Mouse (Mus musculus): ENCODE measurements around the gene Ghrh. TPM values are rescaled to one million over a fixed set of nuclear protein-coding genes. Genes with fewer than 3 reads are reported as not detected.

Ghrh gene
- total and polyA plus RNA-seq, 3 experiments, result not detected

GRCm38 (mm10) chr2:157287542-157287941 is 59.8 kb downstream of the Ghrh start:
- peaks cover 77 to 96% of the 10 kb centered on the region in 2 experiments for H3K36me3 ChIP-seq (replicated peaks in 1 of 2; ENCODE audit: control insufficient read depth in 1 of 2, insufficient read depth in 1 of 2, low read length in 1 of 2)
- in situ Hi-C loops (cut with MboI; ENCODE audit: low pct_ligation_motif_present, low pct_unique_long_range_greater_than_20kb, low sequenced_read_pairs), result loop anchor here (10.0 kb wide), 1 partner anchor 163 kb away; no protein-coding TSS in a partner anchor
- dilution Hi-C loops (cut with MboI; ENCODE audit: extremely low pct_ligation_motif_present, extremely low pct_unique_long_range_greater_than_20kb, low sequenced_read_pairs), result no loop called here
- H3K4me1 ChIP-seq (ENCODE audit: control insufficient read depth in 1 of 2, insufficient read depth in 2 of 2), result peaks cover 0 to 20% of the 10 kb centered on the region in 2 experiments; a peak in 2 of 4 replicates
- H3K9ac ChIP-seq (ENCODE audit: insufficient read depth, low read depth), result no peak overlapping the region
- H3K9me3 ChIP-seq (replicated peaks; ENCODE audit: low read length), result no peaks in the 10 kb centered on the region
- TF ChIP-seq POLR2A (IDR thresholded peaks at IDR 0.05; ENCODE audit: low read depth, low read length) (no peak), CHD2 (IDR thresholded peaks at IDR 0.05; ENCODE audit: low read length) (no peak), IRF4 (IDR thresholded peaks at IDR 0.05; ENCODE audit: low read depth, low read length) (no peak), NRF1 (IDR thresholded peaks at IDR 0.05; ENCODE audit: low read depth, low read length) (no peak), SMC3 (IDR thresholded peaks at IDR 0.05; ENCODE audit: low read depth, low read length) (peak; percentile 23; the same call in 1 of the 2 replicates), RCOR1 (conservative IDR thresholded peaks at IDR 0.05; ENCODE audit: low read depth, low read length) (no peak), CTCF (conservative IDR thresholded peaks at IDR 0.05 in 1 of 2, IDR thresholded peaks at IDR 0.05 in 1 of 2; ENCODE audit: low read depth in 2 of 2, low read length in 2 of 2) (peak; percentile 35 to 63; a peak in 3 of 4 replicates)
- peaks cover 48% of the 10 kb centered on the region for H3K79me2 ChIP-seq (replicated peaks; ENCODE audit: control insufficient read depth, extremely low read depth, insufficient read depth, poor library complexity, severe bottlenecking)
- no peaks in the 10 kb centered on the region for H3K27me3 ChIP-seq (replicated peaks)
- DNase-seq (ENCODE audit: extremely low read depth), result peak; percentile 58
- no peak overlapping the region for H3K4me2 ChIP-seq (ENCODE audit: insufficient read depth, low read depth, poor library complexity, severe bottlenecking)
- H3K4me3 ChIP-seq (replicated peaks in 1 of 3; ENCODE audit: low read depth in 2 of 3, low read length in 2 of 3, poor library complexity in 1 of 3), result no peak overlapping the region
- no peak overlapping the region for H3K27ac ChIP-seq (ENCODE audit: insufficient read depth, low read depth)

- dilution Hi-C loops (cut with MboI; ENCODE audit: extremely low pct_ligation_motif_present, extremely low pct_unique_long_range_greater_than_20kb, low sequenced_read_pairs) (no loop called here), in situ Hi-C loops (cut with MboI; ENCODE audit: low pct_ligation_motif_present, low pct_unique_long_range_greater_than_20kb, low sequenced_read_pairs) (loop anchor here (10.0 kb wide), 1 partner anchor 159 kb away; no protein-coding TSS in a partner anchor)
- H3K9me3 ChIP-seq (replicated peaks; ENCODE audit: low read length), result no peaks in the 10 kb centered on the region
- no peak overlapping the region for H3K27ac ChIP-seq (ENCODE audit: insufficient read depth, low read depth)
- peaks cover 71% of the 10 kb centered on the region for H3K79me2 ChIP-seq (replicated peaks; ENCODE audit: control insufficient read depth, extremely low read depth, insufficient read depth, poor library complexity, severe bottlenecking)
- H3K27me3 ChIP-seq (replicated peaks), result no peaks in the 10 kb centered on the region
- peaks cover 49 to 70% of the 10 kb centered on the region in 2 experiments for H3K36me3 ChIP-seq (replicated peaks in 1 of 2; ENCODE audit: control insufficient read depth in 1 of 2, insufficient read depth in 1 of 2, low read length in 1 of 2)
- DNase-seq (ENCODE audit: extremely low read depth), result no peak
- peaks cover 8 to 36% of the 10 kb centered on the region in 2 experiments for H3K4me1 ChIP-seq (ENCODE audit: control insufficient read depth in 1 of 2, insufficient read depth in 2 of 2)
- no peak overlapping the region for H3K4me3 ChIP-seq (replicated peaks in 1 of 3; ENCODE audit: low read depth in 2 of 3, low read length in 2 of 3, poor library complexity in 1 of 3)
- H3K4me2 ChIP-seq (ENCODE audit: insufficient read depth, low read depth, poor library complexity, severe bottlenecking), result no peak overlapping the region
- H3K9ac ChIP-seq (ENCODE audit: insufficient read depth, low read depth), result no peak overlapping the region
- TF ChIP-seq JUN (IDR thresholded peaks at IDR 0.05; ENCODE audit: insufficient read depth, low read depth, low read length), result no peak
- TF ChIP-seq POLR2AphosphoS2 (IDR thresholded peaks at IDR 0.05; ENCODE audit: low read depth, low read length), result no peak
- no peak for TF ChIP-seq USF2 (conservative IDR thresholded peaks at IDR 0.05; ENCODE audit: low read depth, low read length)
- TF ChIP-seq ZKSCAN1 (IDR thresholded peaks at IDR 0.05; ENCODE audit: borderline replicate concordance, low read depth, low read length), result no peak
- TF ChIP-seq RAD21 (IDR thresholded peaks at IDR 0.05; ENCODE audit: low read depth, low read length), result no peak
- no peak for TF ChIP-seq MEF2A (IDR thresholded peaks at IDR 0.05; ENCODE audit: borderline replicate concordance, low read depth, low read length)
- no peak for TF ChIP-seq UBTF (IDR thresholded peaks at IDR 0.05; ENCODE audit: low read depth, low read length)
- no peak for TF ChIP-seq SIN3A (IDR thresholded peaks at IDR 0.05; ENCODE audit: low read length)
- no peak for TF ChIP-seq ZC3H11A (IDR thresholded peaks at IDR 0.05; ENCODE audit: low read depth, low read length)
- no peak for TF ChIP-seq ELF1 (IDR thresholded peaks at IDR 0.05; ENCODE audit: low read depth, low read length)
- no peak for TF ChIP-seq SMC3 (IDR thresholded peaks at IDR 0.05; ENCODE audit: low read depth, low read length)
- no peak for TF ChIP-seq CHD1 (IDR thresholded peaks at IDR 0.05; ENCODE audit: low read depth, low read length)
- TF ChIP-seq IRF4 (IDR thresholded peaks at IDR 0.05; ENCODE audit: low read depth, low read length), result no peak
- TF ChIP-seq HCFC1 (IDR thresholded peaks at IDR 0.05; ENCODE audit: low read depth, low read length), result no peak
- no peak for TF ChIP-seq ZNF384 (IDR thresholded peaks at IDR 0.05; ENCODE audit: low read depth, low read length)
- TF ChIP-seq MXI1 (IDR thresholded peaks at IDR 0.05; ENCODE audit: low read depth, low read length), result no peak
- no peak for TF ChIP-seq MYC (IDR thresholded peaks at IDR 0.05; ENCODE audit: low read depth, low read length)
- TF ChIP-seq GABPA (IDR thresholded peaks at IDR 0.05; ENCODE audit: insufficient replicate concordance, low read depth, low read length), result no peak
- TF ChIP-seq JUND (conservative IDR thresholded peaks at IDR 0.05; ENCODE audit: low read depth, low read length), result no peak
- no peak for TF ChIP-seq ETS1 (conservative IDR thresholded peaks at IDR 0.05; ENCODE audit: low read depth, low read length)
These were observed 64.0 kb downstream of the Ghrh start for GRCm38 (mm10) chr2:157283321-157283720.

Measured in CH12.LX (cell line).